Mouse (Mus musculus) megakaryocyte-erythroid progenitor cell, adult 5-6 weeks (primary cell): Measurements from ENCODE around the gene Gpr82. TPM values are rescaled to one million over a fixed set of nuclear protein-coding genes. Genes with fewer than 3 reads are reported as not detected.
A peak's percentile ranks its signal among the peaks of the same experiment; 100 is the strongest.

Source experiments
- ATAC-seq: replicated peaks from 2 replicates; pipeline ENCODE4 v1.8.0; 2016; ENCODE audit warnings: mild to moderate bottlenecking, inconsistent platforms; ENCODE audit not compliant: severe bottlenecking, poor library complexity, low FRiP score, low TSS enrichment
- total RNA-seq, 2 experiments: library from RNA; stranded (forward) in 1 of 2; stranded (reverse) in 1 of 2; fragments of 200-1000, 215-1000 nt in 1 of 2; fragments of >200 nt in 1 of 2; fragmentation: Nextera tagmentation in 1 of 2; gene quantifications; 2 replicates each; pipeline ENCODE4 v1.2.3; 2014 to 2017

The Gpr82 gene
- total RNA-seq, 2 experiments from 2014 or later = 0.92 TPM; not detected in 1

DNA sequence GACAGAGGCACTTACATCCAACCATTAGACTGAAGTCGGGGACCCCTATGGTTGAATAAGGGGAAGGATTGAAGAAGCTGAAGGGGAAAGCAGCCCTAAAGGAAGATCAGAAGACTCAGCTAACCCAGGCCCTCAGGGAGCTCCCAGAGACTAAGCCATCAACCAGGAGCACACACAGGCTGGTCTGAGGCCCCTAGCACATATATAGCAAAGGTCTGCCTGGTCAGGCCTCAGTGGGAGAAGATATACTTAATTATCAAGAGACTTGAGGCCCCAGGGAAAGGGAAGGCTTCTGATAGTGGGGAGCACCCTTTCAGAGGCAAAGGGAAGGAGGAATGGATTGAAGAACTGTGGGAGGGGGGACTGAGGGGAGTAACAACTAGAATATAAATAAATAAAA is 25.4 kb downstream of the Gpr82 start:
- no peak for ATAC-seq

- ATAC-seq = no peak
These were observed 27.2 kb downstream of the Gpr82 start for GRCm38 (mm10) chrX:13688356-13688755.

DNA sequence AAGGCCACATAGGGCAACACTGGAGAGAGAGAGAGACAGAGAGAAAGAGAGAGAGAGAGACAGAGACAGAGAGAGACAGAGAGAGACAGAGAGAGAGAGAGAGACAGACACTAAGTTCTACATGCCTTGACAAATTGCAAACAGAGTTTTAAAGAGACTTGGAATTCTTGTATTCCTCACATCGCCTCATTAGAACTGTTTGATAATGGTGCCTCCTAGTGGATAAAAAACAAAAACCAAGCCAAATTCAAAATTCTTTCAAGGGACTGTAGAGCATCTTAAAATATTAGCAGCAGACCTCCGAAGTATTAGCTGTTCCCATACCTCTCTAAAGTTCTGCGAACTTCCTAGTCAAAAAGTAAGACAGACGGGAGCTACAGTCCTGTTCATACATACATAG is 30.7 kb downstream of the Gpr82 start:
- no peak for ATAC-seq

DNA sequence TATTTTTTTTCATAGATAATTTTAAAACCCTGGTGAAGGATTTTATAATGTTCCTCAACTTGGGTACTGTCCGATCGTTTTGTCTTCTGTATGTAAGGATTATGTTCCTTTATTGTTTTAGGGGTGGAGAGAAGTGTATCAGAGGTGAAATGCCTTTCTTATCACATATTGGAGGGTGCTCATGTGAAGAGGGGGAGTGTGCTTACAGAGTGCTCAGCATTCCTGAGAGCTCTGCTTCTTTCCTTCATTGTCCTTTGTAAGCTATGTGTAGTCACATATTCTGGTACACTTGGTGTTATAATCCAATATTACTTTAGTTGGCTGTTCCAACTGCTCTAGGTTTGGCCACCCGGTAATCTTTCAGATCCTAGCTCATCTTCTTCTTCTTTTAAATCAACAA is 39.5 kb downstream of the Gpr82 start:
- ATAC-seq = no peak

DNA sequence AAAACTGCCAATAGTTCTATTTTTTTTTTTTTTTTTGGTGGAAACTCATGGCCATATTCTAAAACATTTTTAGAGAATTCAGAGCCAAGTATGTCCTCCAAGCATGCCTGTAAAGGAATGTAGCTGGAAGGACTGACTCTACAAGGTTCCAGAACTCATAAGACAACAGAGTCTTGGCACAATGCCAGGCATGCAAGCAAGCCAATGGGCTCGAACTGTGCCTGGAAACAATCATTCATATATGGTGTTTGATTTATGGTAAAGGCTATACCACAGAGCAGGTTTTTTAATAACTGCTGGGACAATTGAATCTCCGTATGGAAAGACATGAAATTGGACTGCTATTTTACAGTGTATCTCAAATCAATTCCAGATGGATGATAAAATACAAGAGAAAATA is 43.9 kb downstream of the Gpr82 start:
- ATAC-seq = no peak

DNA sequence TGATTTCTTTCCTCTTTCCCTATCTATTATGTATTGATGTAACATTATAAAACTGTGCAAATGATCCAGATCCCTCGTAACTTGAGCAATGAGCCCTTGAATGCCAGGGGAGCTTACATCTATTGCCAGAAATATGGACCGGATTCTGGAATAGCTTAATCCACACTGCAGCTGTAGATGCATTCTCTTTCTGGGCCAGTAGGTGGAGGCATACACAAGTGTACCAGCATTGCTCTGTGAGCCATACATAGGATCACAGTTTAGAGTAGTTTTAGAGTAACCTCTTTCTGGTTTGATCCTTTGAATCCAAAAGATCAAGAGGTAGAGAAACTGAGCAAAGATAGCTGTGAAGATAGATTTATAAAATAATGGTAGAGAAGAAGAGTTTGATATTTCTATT is 49.0 kb downstream of the Gpr82 start:
- ATAC-seq = peak; percentile 78; the same call in 1 of the 2 replicates

Other genes starting within 250 kb of the Gpr82 start
- gene Nyx, start 195.3 kb upstream of the Gpr82 start, total RNA-seq (2014; fragmentation: Nextera tagmentation) = not detected in 2 replicates
- not detected in 2 replicates for gene Nyx, start 195.3 kb upstream of the Gpr82 start, total RNA-seq (2017)
- not detected in 2 replicates for gene Gpr34, start 29.3 kb upstream of the Gpr82 start, total RNA-seq (2014; fragmentation: Nextera tagmentation)
- gene Gpr34, start 29.3 kb upstream of the Gpr82 start, total RNA-seq (2017) = not detected in 2 replicates
- gene Cask, start 190.0 kb downstream of the Gpr82 start, total RNA-seq (2014; fragmentation: Nextera tagmentation) = 3.0 and 3.6 TPM in 2 replicates
- gene Cask, start 190.0 kb downstream of the Gpr82 start, total RNA-seq (2017) = 5.4 and 10.2 TPM in 2 replicates